Mouse (Mus musculus): Measurements from ENCODE around the gene Enho. TPM values are rescaled to one million over a fixed set of nuclear protein-coding genes. Genes with fewer than 3 reads are reported as not detected.

Gene Enho
- polyA plus RNA-seq, 1 experiment, result 5.4 TPM

DNA sequence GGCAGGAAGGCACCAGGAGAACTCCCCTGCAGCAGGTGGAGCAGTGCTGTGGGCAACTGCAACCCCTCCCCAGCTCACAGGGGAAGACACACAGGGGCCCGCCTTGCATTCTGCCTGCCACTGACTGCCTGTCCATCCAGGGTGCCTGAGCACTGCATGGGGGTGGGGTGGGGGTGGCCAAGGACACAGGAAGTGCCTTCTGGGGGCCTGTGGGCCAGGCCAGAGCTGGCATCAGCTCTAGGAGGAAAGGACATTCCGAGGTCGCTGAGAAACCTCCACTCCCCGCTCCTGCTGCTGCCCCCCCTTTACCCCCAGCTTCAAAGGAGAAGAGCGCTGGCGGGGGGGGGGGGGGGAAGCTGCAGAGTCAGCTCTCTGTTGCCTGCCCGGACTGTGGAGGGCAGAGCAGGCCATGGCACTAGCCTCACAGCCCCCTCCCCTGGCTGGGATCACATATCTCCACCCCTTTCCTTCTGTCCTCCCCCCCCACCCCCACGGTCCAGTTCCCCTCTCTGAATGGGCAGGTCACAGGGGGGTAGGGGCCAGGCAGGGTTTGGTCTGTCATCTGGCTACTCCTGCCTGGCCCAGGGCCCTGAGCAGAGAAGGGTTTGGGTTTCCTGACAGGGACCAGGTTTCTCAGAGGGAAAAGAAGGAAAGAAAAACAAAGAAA, 25.0 kb upstream of the Enho start:
- WGBS, result 14% methylated on average over 8 of the region's 8 CpGs

DNA sequence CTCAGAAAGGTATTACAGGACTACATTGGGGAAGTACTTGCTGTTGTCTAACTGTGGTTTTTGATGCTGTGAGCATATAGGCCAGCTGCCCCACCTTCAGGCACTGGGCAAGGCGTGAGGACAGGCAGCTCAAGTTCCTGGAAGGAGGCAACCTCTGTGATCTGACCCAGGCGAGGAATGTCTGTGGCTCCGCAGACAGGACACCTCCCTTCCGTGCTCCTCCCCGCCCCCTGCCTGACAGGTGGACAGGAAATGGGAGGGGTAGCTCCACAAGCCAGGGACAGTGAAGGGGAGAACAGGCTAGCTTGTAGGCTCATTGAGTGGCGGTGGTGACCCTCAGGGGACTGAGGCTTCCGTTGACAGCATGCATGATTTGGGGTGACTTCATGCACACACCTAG, 24.4 kb upstream of the Enho start:
- 16% methylated on average over 7 of the region's 7 CpGs for WGBS
- DNase-seq (ENCODE audit: low read depth, low spot score), result no peak

More for the DNA sequence above, 25.0 kb upstream of the Enho start:
- no peak for DNase-seq (ENCODE audit: low read depth, low spot score)

DNA sequence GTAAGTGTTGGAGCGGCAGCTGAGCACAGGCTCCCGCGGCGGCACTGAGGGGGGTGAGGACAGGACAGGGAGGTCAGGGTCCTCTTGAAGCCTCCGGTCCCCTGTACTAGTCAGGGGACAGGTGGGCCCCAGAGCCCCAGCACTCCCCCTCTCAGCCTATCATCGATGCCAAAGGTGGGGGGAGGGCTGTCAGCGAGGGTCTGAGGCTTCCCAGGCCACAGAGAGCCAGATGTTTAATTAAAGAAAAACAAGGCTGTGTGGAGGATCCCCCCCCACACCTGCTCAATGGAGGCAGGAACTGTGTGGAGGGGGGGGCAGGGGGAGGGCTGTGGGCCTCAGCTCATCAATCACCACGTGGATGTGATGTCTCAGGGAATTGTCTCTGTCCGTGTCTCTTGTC, 23.5 kb upstream of the Enho start:
- 68% methylated on average over 9 of the region's 9 CpGs for WGBS
- DNase-seq (ENCODE audit: low read depth, low spot score), result no peak

DNA sequence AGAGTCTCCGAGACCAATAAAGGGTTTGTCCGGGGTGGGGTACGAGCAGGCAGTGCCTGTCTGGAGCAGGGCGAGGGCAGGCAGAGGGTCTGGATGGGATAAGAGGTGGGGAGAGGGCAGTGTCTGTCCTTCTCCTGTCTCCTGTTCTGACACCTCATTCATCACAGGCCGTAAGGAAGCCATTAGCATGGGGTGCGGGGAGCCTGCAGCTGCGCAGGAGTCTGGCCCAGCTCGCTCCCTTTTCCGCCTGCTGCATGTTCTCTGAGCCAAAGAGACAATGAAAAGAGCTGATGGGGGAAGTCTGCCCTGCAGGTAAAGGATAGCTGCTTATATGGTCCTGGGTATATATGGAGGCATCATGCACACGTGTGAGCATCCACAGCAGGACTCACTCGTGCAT, 22.6 kb upstream of the Enho start:
- 82% methylated on average over 11 of the region's 11 CpGs for WGBS

DNA sequence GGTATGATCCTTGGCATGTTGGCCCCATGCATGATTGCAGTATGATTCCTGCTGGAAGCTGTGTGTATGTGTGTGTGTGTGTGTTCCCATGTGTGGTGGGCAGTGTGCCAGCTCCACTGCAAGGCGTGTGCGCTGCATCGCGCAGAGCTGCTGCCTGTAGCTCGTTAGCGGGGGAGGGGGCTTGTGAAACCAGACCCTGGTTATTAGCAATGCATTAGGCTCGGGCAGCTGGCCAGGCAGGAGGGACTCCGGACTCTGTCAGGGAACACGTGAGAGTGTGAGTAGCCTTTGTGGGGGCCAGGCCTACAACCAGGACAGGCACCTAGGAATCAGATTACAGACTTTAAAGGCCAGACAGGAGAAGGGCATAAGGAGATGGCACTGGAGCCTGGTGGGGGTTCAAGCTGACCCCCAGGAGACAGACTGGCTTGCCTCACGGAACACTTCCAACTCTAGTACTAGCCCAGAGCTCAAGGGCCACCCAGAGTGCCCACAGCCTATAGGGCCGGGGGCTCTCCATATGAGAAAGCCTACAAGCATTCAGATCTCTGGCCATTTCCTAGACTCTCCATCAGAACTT, 20.8 kb upstream of the Enho start:
- no peak for DNase-seq (ENCODE audit: low read depth, low spot score)
- 66% methylated on average over 11 of the region's 11 CpGs for WGBS

More for the DNA sequence above, 22.6 kb upstream of the Enho start:
- no peak for DNase-seq (ENCODE audit: low read depth, low spot score)

DNA sequence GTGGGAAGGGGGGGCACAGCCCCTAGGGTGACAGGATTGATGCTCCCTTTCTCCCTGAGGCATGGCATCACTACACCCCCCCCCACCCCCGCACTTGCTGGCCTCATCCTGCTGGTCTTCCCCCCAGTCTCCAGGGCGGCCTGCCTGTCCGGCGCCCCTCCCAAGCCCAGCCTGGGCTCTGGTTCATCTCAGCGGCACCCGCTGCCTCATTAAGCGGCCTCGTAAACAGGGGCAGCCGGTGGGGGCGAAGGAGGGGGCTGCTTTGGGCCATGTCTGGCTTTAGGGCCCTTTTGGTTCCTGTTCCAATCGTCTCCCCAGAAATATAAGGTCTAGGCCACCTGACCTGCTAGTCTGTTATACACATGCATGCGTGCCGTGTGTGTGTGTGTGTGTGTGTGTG, 19.4 kb upstream of the Enho start:
- DNase-seq (ENCODE audit: low read depth, low spot score), result no peak
- WGBS, result 68% methylated on average over 13 of the region's 13 CpGs

DNA sequence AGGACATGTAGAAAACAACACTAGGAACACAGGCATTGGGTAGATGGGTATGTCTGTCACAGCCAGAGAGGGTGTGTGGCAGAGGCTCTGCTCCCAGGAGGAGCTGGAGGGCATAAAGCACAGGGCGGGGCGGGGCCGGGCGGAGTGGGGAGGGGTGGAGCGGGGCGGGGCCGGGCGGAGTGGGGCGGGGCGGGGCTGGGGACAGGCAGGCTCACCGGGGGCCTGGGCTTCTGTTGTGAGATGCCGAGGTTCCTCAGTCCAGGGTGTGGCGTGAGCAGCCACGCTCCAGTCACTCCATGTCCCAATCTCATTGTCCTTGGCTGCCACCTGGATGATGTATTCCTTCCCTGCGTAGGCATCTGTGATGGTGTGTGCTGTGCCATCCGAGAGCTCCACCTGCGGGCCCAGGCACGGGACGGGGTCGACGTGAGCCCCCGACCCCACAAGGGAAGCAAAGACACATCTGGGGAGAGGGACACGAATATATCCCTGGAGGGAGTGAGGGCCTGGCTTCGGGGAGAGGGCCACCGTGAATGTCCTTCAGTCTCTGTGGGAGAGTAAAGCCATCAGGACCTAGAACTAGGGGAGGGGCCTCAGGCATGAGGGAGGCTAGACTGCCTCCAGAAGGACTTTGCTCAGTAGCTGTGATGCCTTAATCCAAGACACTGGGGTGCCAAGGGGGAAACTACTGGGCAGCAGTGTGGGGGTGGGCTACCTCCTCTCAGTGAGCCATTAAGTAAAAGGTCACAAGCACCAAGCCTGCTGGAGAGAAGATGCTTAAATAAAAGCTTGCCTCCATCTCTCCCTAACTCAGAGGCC, 18.7 kb upstream of the Enho start:
- no peak for DNase-seq (ENCODE audit: low read depth, low spot score)
- WGBS, result 21% methylated on average over 21 of the region's 25 CpGs

DNA sequence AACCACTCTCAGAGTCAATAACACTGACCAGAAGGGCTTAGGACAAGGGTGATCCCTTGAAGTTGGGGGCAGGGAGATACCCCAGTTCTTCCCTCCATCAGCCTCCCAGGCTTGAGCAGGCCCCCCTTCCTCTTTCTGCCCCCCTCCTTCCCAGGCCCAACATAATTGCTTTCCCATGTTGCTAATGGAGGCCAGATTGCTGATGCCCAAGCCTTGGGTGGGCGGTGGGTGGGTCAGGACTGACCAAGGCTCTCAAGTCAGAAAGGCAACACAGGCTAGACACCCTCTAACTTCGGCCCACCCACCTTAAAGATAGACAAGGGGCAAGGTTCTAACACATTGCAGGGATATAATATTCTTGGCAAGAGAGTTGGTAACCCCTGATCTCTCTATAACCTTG, 15.4 kb upstream of the Enho start:
- no peak for DNase-seq (ENCODE audit: low read depth, low spot score)
- 79% methylated on average over 2 of the region's 2 CpGs for WGBS

DNA sequence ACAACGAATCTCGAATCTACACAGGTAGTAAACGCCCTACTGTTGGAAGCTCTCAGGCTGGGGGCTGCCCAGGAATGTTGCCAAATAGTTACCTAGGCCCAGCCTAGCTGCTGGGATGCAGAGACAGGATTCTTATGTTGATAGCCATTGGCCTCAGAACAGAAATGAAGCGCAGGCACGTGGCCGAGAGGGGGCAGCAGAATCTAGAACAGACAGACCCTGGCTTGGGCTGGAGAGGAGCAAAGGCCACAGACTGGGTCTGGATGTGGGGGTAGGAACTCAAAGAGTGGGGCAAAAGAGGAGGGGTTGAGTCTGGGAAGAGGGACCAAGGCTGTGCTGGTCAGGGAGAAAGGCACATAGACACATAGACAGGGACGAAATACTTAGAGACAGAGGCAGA, 14.1 kb upstream of the Enho start:
- WGBS, result 20% methylated on average over 7 of the region's 7 CpGs
- no peak for DNase-seq (ENCODE audit: low read depth, low spot score)

DNA sequence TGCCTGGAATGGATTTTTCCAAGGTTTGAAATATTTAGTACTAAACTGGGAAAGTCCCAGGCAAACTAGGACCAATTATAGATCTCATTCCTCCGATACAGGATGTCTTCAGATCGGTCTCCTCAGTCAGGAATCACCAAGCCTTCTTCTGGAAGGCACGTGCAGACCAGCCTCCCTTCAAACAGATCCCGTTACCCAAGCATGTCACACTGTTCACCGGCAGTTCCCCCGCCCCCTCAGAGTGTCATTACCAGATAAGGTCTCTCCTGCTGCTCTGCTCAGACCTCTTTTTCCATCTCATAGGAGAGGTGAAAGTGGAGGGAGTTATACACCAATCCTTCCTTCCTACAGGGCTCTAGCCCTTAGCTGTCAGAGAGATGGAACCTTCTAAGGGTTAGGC, 13.6 kb upstream of the Enho start:
- 60% methylated on average over 6 of the region's 6 CpGs for WGBS
- no peak for DNase-seq (ENCODE audit: low read depth, low spot score)

DNA sequence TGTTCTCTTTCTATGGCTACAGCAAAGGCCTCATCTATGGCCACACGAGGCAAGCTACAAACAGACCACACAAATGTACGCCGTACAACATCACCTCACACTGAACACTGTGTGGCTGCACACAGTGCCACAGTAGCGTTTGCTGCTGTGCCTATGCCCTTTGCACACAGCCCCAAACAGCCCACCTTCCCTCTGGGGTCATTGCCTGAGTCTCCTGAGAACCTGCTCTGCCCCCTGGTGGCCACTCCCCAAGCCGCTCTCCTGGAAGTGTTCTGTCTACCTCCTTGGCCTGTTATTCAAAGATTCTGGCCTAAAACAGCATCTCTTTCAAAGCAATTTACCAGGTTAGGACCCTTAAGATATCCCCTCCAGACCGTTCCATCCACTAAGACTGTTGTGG, 13.2 kb upstream of the Enho start:
- WGBS, result 46% methylated on average over 6 of the region's 6 CpGs
- DNase-seq (ENCODE audit: low read depth, low spot score), result no peak

DNA sequence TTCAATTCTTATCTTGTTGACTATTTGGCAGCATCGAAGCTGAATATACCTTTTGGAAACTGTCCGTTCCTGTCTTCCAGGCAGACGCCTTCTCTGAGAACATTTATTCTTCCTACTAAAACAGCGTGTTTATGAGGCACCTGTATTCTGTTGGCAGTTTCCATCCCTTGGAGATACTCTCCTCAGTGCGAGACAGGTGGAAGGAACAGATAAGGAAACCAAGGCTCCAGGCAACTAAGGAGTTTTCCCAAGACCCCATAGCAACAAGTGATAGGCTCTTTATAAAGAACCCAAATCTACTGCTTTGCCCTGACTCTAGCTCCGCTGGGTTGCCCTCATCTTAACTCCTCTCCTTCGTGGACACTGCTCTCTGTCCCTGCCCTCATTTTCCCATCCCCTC, 8.5 kb upstream of the Enho start:
- no peak for DNase-seq (ENCODE audit: low read depth, low spot score)
- 62% methylated on average over 7 of the region's 7 CpGs for WGBS

DNA sequence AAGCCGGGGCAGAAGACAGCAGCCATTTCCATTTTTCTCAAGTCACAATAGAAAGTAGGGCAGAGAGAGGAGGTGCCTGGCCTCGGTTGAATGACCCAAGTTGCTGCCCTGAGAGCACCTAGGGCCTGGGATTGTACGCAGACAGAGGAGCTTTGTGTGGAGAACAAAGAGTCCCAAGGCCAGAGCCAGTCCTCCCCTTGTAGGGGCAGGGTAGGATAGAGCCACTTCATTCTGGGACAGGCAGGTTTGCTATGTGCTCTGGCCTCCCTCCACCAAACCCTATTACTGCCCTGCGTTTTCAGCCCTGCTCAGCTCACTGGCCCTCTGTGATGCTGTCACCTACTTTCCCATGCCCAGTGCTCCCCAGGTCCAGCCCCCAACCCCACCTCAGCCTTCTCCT, 8.0 kb upstream of the Enho start:
- WGBS, result 58% methylated on average over 4 of the region's 4 CpGs
- DNase-seq (ENCODE audit: low read depth, low spot score), result no peak

DNA sequence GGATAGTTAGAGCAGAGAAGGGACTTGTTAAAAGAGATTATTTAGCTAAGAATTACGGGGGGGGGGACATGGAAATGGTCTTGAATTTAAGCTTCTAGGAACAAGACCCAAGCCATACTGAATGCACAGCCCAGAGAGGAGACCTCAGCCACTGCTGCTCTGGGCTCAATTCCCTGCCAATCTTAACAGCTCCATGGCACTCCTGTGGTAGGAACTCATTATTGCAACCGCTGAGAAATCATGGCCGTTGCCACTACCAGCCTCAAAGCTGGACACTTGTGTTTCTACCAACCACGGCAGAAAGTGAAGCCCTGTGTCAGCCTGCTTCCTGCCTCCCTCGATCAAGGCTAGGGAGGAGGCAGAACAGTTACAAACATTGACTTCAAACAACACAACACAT, 5.4 kb upstream of the Enho start:
- no peak for DNase-seq (ENCODE audit: low read depth, low spot score)
- 15% methylated on average over 5 of the region's 5 CpGs for WGBS

DNA sequence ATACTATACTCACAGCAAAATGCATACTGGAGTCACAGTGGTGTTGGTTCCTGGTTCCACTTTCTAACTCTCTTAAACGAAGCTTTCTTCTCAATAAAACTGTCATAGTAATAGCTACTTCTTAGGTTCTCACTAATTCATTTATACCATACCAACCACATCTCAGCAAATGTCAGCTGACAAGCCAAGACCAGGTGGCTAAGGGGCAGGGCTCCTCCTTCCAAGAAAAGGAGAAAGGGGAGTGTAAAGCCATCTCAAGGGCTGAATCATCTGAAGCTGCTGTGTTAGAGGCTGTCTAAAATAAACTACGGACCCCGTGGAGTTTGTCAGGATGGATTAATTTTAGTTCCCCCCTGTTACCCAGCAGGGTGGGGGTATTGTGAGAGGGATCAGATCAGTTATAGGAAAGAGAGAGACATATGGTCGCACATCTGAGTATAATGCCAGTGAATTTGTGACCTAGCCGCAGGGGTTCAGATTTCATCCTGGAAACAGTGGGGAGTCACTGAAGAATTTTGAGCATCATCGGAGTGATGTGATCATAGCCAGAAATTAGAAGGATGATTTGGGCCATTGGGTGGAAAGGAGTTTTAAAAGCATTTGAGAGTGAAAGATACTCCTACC, 1.2 kb upstream of the Enho start:
- DNase-seq (ENCODE audit: low read depth, low spot score), result no peak
- WGBS, result 86% methylated on average over 6 of the region's 6 CpGs

DNA sequence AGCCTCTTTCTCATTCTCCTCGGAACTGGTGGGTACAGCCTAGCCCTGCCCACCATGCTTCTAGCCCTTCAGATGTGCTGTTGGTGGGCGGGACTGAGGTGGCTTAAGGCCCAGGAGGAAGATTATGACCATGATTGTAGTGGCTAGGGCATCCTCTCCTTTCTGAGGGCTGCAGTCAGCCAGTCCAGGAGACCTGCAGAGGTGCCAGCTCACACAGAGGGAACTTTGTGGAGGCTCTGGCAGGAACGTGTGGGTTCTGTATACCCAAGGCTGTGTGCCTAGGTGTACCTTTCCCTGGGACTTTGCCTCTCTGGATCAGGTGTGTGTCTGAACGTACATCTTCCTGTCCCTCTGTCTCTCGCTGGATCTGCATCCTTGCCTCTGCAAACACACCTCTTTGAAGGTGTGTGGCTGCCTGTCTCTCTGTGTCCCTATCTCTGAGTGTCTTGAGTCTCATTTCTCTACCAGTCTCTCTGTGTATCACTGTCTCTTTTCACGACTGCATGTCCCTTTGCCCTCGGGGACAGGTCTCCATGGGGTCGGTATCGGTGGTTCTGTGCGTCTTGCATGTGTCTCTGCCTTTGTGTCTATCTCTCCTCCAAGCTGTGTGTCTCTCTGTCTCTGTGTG, 796 bp downstream of the Enho start:
- no peak for DNase-seq (ENCODE audit: low read depth, low spot score)
- 22% methylated on average over 10 of the region's 10 CpGs for WGBS

DNA sequence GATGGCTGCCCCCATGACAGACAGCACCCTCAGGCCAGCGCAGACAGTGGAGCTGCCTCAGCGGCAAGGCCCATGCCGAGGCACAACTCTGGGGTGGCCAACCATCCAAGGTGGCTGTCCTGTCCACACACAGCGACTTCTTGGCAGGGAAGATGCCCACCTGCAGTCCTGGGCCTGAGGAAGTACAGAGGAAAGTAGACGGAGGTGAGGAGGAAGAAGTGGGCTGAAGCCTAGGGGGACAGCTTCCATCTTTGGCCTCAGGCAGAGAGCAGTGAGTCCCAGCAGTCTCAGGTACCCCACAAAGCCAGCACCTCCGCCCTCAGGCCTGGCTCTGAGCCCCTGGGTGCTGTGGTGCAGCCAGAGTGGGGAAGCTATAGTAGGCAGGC, 1.3 kb downstream of the Enho start:
- no peak for DNase-seq (ENCODE audit: low read depth, low spot score)
- WGBS, result 78% methylated on average over 6 of the region's 6 CpGs

DNA sequence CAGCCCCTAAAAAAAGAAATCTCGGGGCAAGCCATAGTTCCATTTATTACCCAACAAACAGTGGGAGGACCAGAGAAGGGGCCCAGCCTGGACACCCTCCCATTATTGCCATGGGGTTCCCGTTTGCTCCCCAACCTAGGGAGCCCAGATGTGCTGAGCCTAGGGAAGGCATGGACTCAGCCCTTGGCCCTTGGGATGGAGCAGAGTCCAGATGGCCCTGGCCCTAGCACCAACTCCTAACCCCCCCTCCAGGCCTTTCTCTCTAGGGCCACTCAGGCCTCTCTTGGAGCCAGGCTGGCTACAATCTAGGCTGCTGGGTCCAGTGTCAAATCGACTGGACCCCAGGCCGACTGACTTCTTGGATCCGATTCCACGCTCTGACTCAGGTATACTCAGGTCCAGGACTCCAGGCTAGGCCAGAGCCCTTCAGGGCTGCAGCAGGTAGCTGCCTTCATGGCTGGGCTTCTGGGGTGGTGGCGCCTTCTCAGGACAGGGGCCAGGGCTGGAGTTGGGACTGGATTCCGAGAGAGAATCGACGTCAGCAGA, 1.9 kb downstream of the Enho start:
- no peak for DNase-seq (ENCODE audit: low read depth, low spot score)
- 85% methylated on average over 10 of the region's 10 CpGs for WGBS

DNA sequence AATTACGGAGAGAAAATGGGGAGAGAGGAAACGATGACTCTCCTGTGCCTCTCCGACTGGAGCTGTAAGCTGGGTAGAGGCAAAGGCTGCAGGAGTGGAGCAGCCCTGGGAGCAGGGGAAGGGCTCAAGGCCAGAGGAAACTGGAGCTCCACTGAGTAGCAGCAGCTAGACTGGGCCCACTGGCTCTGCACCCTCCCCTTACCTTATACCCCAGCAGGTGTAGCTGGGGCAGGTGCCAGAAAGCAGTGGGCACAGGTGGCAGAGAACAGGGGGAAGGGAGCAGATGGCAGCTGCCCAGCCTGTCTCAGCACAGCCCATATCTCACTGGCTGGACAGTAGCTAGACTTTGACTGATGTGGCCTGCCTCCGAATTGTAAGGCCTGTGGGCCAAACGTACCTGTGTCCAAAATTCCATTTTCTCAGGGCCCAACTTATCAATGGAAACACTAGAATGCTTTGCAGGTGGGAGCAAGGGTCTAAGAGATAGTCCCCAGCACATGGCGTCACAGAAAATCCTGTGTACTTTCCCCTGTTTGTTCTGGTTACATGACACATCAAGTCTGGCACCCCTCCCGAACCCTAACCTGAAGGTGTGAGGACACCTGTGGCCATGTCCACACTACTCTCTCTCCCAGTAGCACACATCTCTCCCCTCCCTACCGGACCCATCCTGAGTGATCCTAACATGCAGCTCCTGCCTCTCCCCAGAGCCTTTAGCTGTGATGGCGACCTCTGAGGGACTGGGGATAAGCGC, 3.1 kb downstream of the Enho start:
- WGBS, result 62% methylated on average over 10 of the region's 10 CpGs
- no peak for DNase-seq (ENCODE audit: low read depth, low spot score)

Data from large intestine, adult 2 months (tissue).